Comparison of ENCODE assay signal across 9 mouse cellular contexts in genomic region chr5:139838476-139838892, GRCm38 (mm10). TPM values are rescaled to one million over a fixed set of nuclear protein-coding genes. Genes with fewer than 3 reads are reported as not detected.
DNase-seq lines count a peak whose midpoint lies in the region; ATAC-seq and TF ChIP-seq lines count a peak whose summit lies in the region.
"Had no signal": no experiment of that assay in that cellular context is flagged by ENCODE, and none has a peak within 500 bp of the region (broad histone marks: within the 10 kb centered on the region; RNA-seq: fewer than 3 reads in every experiment).

No protein-coding gene starts in this region.

- TF ChIP-seq CTCF in liver, adult 2 months (IDR thresholded peaks at IDR 0.05; ENCODE audit: low read depth, low read length), result peak; percentile 20; the same call in 1 of the 2 replicates

- no peaks in the 10 kb centered on the region for H3K4me1 ChIP-seq in liver, adult 2 months (ENCODE audit: control insufficient read depth, insufficient read depth, low read length)
- H3K4me1 ChIP-seq in liver, embryonic 11.5 days (replicated peaks; ENCODE audit: control insufficient read depth, insufficient read depth, low read length), result no peaks in the 10 kb centered on the region
- no peaks in the 10 kb centered on the region for H3K4me1 ChIP-seq in hindbrain, embryonic 11.5 days (replicated peaks; ENCODE audit: control insufficient read depth, insufficient read depth, low read length)

- no peaks in the 10 kb centered on the region for H3K9me3 ChIP-seq in liver, embryonic 11.5 days (ENCODE audit: control insufficient read depth, low read length)
- no peaks in the 10 kb centered on the region for H3K9me3 ChIP-seq in hindbrain, embryonic 11.5 days (ENCODE audit: control insufficient read depth, low read length)

- H3K79me2 ChIP-seq in liver, adult 2 months (ENCODE audit: control insufficient read depth, insufficient read depth, low read length), result no peaks in the 10 kb centered on the region

- H3K27ac ChIP-seq in liver, adult 2 months (replicated peaks; ENCODE audit: insufficient read depth, low read depth, low read length), result no peak overlapping the region
- H3K27ac ChIP-seq in liver, embryonic 11.5 days (ENCODE audit: low read depth, low read length), result no peak overlapping the region
- H3K27ac ChIP-seq in hindbrain, embryonic 11.5 days (ENCODE audit: low read depth, low read length), result no peak overlapping the region

- no peak overlapping the region for H3K4me2 ChIP-seq in liver, embryonic 11.5 days
- H3K4me2 ChIP-seq in hindbrain, embryonic 11.5 days (replicated peaks; ENCODE audit: low read depth, low read length), result no peak overlapping the region

- no peaks in the 10 kb centered on the region for H3K27me3 ChIP-seq in liver, adult 2 months (ENCODE audit: control insufficient read depth, insufficient read depth, low read length)
- H3K27me3 ChIP-seq in liver, embryonic 11.5 days (replicated peaks; ENCODE audit: control insufficient read depth, insufficient read depth, low read length), result 0 out of 2 replicates have a peak, but pooled peaks cover 3% of the 10 kb centered on the region
- H3K27me3 ChIP-seq in hindbrain, embryonic 11.5 days (ENCODE audit: control insufficient read depth, insufficient read depth, low read length), result no peaks in the 10 kb centered on the region

- intact Hi-C loops in left cerebral cortex, postnatal 4 days (cut with DNase I), result loop anchor here (5.0 to 10.0 kb wide), 3 partner anchors 454 to 576 kb away; partner anchors contain the start of genes Eif3b and Mrm2

- ATAC-seq in liver, embryonic 11.5 days (replicated peaks; ENCODE audit: low FRiP score), result no peak
- peak; percentile 19; the same call in 1 of the 2 replicates for ATAC-seq in hindbrain, embryonic 11.5 days (ENCODE audit: low FRiP score)

- H3K4me3 ChIP-seq in liver, adult 2 months (ENCODE audit: insufficient read depth, low read depth, low read length), result no peak overlapping the region
- no peak overlapping the region for H3K4me3 ChIP-seq in liver, embryonic 11.5 days (ENCODE audit: low read depth, low read length)
- no peak overlapping the region for H3K4me3 ChIP-seq in hindbrain, embryonic 11.5 days (ENCODE audit: low read depth, low read length)
- H3K4me3 ChIP-seq: erythroblast, embryonic 14.5 days had no signal

- H3K9ac ChIP-seq in liver, adult 2 months (ENCODE audit: low read depth, low read length), result no peak overlapping the region
- H3K9ac ChIP-seq in liver, embryonic 11.5 days (ENCODE audit: low read depth, low read length), result no peak overlapping the region
- no peak overlapping the region for H3K9ac ChIP-seq in hindbrain, embryonic 11.5 days (ENCODE audit: low read depth, low read length)

- no peak for TF ChIP-seq POLR2A in liver, adult 2 months (IDR thresholded peaks at IDR 0.05; ENCODE audit: extremely low read depth, insufficient read depth, low read length)

- DNase-seq in liver, adult 2 months (ENCODE audit: extremely low read depth, low read depth, low spot score), result no peak
- no peak for DNase-seq in liver, embryonic 11.5 days (ENCODE audit: low spot score)
- peak; percentile 73 for DNase-seq in ZHBTc4 (ENCODE audit: low read depth, low spot score)
- peak; percentile 56 for DNase-seq in embryo, embryonic 11.5 days (ENCODE audit: low read depth, low spot score)
- peak; percentile 90 for DNase-seq in hindbrain, embryonic 11.5 days (ENCODE audit: low spot score)
- DNase-seq in left cerebral cortex, postnatal 4 days, result peak; percentile 66
- DNase-seq in naive thymus-derived CD4-positive, alpha-beta T cell, adult 2 months (ENCODE audit: low read depth), result peak; percentile 82
- peak; percentile 47 for DNase-seq in yolk sac, embryonic 10.5 days (ENCODE audit: low spot score)

- 36% methylated on average over 2 of the region's 2 CpGs for WGBS in liver, adult 2 months
- WGBS in liver, embryonic 11.5 days, result 29% methylated on average over 2 of the region's 2 CpGs
- WGBS in hindbrain, embryonic 11.5 days, result 23% methylated on average over 2 of the region's 2 CpGs

- no peaks in the 10 kb centered on the region for H3K36me3 ChIP-seq in liver, adult 2 months (ENCODE audit: control insufficient read depth, insufficient read depth, low read length)
- H3K36me3 ChIP-seq in liver, embryonic 11.5 days (ENCODE audit: control insufficient read depth, insufficient read depth, low read length), result no peaks in the 10 kb centered on the region
- H3K36me3 ChIP-seq in hindbrain, embryonic 11.5 days (ENCODE audit: control insufficient read depth, insufficient read depth, low read length), result no peaks in the 10 kb centered on the region

RNA-seq across cellular contexts. Expression of gene Psmg3, which starts 11.8 kb away (rescaled TPM):
- total RNA-seq in liver, adult 2 months (2014; rRNA removed), result 11.1 and 12.7 TPM in 2 replicates
- 28.5 and 28.8 TPM in 2 replicates for polyA plus RNA-seq in liver, adult 2 months (2012; rRNA removed)
- polyA plus RNA-seq in liver, embryonic 11.5 days (2014; fragmentation: Nextera tagmentation; extraction: Ambion mirVana), result 112 and 124 TPM in 2 replicates
- 74.5 and 77.3 TPM in 2 replicates for polyA plus RNA-seq in hindbrain, embryonic 11.5 days (2014; fragmentation: Nextera tagmentation; extraction: Ambion mirVana)
- 10 to 100 TPM; 26.0 to 27.4 TPM for total RNA-seq in left cerebral cortex, postnatal 4 days (2021)

RNA-seq across cellular contexts. Expression of gene Gm26938, which starts 12.3 kb away (rescaled TPM):
- total RNA-seq in liver, adult 2 months (2014; rRNA removed), result not detected in 2 replicates
- not detected in 2 replicates for polyA plus RNA-seq in liver, adult 2 months (2012; rRNA removed)
- polyA plus RNA-seq in liver, embryonic 11.5 days (2014; fragmentation: Nextera tagmentation; extraction: Ambion mirVana), result not detected in 2 replicates
- not detected in 2 replicates for polyA plus RNA-seq in hindbrain, embryonic 11.5 days (2014; fragmentation: Nextera tagmentation; extraction: Ambion mirVana)
- not detected for total RNA-seq in left cerebral cortex, postnatal 4 days (2021)
- polyA plus RNA-seq: erythroblast, embryonic 14.5 days had no signal

RNA-seq across cellular contexts. Expression of gene Tmem184a, which starts 18.8 kb away (rescaled TPM):
- total RNA-seq in liver, adult 2 months (2014; rRNA removed), result 6.5 and 9.3 TPM in 2 replicates
- 39.2 and 45.1 TPM in 2 replicates for polyA plus RNA-seq in liver, adult 2 months (2012; rRNA removed)
- polyA plus RNA-seq in liver, embryonic 11.5 days (2014; fragmentation: Nextera tagmentation; extraction: Ambion mirVana), result 2.3 and 2.7 TPM in 2 replicates
- polyA plus RNA-seq in hindbrain, embryonic 11.5 days (2014; fragmentation: Nextera tagmentation; extraction: Ambion mirVana), result 1.1 and 1.2 TPM in 2 replicates
- total RNA-seq in left cerebral cortex, postnatal 4 days (2021), result under 1 TPM; 0.08 to 0.54 TPM

RNA-seq across cellular contexts. Expression of gene Mafk, which starts 47.2 kb away (rescaled TPM):
- total RNA-seq in liver, adult 2 months (2014; rRNA removed), result 11.5 and 12.5 TPM in 2 replicates
- polyA plus RNA-seq in liver, adult 2 months (2012; rRNA removed), result 6.3 and 7.0 TPM in 2 replicates
- polyA plus RNA-seq in liver, embryonic 11.5 days (2014; fragmentation: Nextera tagmentation; extraction: Ambion mirVana), result 30.4 and 35.1 TPM in 2 replicates
- polyA plus RNA-seq in hindbrain, embryonic 11.5 days (2014; fragmentation: Nextera tagmentation; extraction: Ambion mirVana), result 5.2 and 6.3 TPM in 2 replicates
- total RNA-seq in left cerebral cortex, postnatal 4 days (2021), result 10 to 100 TPM in 1 of 2 experiments, 1 to 10 TPM in 1; 8.4 to 11.1 TPM

Comparison
In these comparisons a context has a peak if more than half of its experiments do, and no peak if none do; other contexts are left out.
1. RNA of gene Tmem184a, which starts 18.8 kb away (polyA plus RNA-seq): 39.2 to 45.1 TPM in liver, adult 2 months; 2.3 to 2.7 TPM in liver, embryonic 11.5 days and 1.1 to 1.2 TPM in hindbrain, embryonic 11.5 days; every median in the first group is over 10 times any median in the second.
2. DNase-seq: peak in ZHBTc4 (single experiment), embryo, embryonic 11.5 days (single experiment), hindbrain, embryonic 11.5 days (single experiment), left cerebral cortex, postnatal 4 days (single experiment), naive thymus-derived CD4-positive, alpha-beta T cell, adult 2 months (single experiment) and yolk sac, embryonic 10.5 days (single experiment); none in liver, adult 2 months (single experiment) and liver, embryonic 11.5 days (single experiment).